Mouse (Mus musculus) urinary bladder, adult 2 months (tissue): ENCODE results near the gene Strada. TPM values are rescaled to one million over a fixed set of nuclear protein-coding genes. Genes with fewer than 3 reads are reported as not detected.

Experiments
- DNase-seq: peaks from one replicate; pipeline ENCODE4 v3.0.0; 2022; ENCODE audit warnings: low spot score
- polyA plus RNA-seq: library from polyadenylated mRNA; depleted of rRNA; stranded (reverse); fragments of >200 nt; gene quantifications from 2 replicates; pipeline ENCODE4 v1.2.3, GENCODE M21; 2012

The Strada gene
- polyA plus RNA-seq, 1 experiment = 29.6 TPM

GRCm38 (mm10) chr11:106187326-106187725 is 14.6 kb downstream of the Strada start:
- no peak for DNase-seq

DNA sequence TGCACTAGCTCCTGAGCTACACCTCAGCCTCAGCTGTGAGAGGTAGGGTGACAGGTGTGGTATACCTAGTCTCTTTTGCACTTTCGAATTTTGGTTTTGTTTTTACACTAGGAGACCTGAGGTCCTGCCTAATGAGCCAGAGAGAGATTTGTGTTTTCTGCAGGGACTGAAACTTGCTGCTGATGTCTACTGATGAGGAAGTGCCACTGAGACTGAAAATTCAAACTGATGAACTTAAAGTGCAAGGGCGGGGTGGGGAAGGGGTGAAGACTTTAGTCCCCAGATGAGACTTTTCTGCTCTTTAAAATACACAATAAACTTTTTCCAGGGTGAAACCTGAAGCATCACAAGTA is 21.5 kb downstream of the Strada start:
- no peak for DNase-seq

DNA sequence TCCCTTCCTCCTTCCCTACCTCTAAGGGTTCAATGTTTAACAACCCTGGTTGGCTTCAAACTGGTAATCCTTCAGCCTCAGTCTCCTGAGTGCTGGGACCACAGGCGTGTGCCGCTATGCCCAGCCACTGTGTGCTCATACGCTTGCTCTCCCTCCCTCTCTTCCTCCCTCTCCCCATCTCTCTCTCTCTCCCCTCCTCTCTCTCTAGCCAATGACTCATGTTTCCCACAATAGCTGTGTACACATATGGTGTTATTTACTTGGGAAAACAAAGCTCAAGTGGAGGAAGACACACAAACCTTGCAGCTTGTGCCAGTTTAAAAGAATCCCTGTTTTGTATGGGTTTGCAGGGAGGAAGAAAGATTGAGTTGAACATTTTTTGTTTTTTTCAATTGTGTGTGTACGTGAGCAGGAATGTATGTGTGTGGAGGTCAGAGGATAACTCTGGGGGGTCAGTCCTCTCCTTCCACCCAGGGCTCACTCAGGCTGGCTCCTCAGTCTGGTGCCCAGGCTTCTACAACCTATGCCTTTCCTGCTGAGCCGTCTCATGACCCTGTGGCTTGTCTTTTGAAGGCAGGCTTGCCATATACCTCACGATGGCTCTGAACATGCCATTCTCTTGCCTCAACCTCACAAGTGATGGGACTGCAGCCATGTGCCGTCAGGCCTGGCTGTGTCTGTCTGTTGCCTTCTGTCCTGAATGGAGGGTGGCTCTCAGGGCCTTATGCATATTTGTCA is 22.1 kb downstream of the Strada start:
- DNase-seq = no peak

DNA sequence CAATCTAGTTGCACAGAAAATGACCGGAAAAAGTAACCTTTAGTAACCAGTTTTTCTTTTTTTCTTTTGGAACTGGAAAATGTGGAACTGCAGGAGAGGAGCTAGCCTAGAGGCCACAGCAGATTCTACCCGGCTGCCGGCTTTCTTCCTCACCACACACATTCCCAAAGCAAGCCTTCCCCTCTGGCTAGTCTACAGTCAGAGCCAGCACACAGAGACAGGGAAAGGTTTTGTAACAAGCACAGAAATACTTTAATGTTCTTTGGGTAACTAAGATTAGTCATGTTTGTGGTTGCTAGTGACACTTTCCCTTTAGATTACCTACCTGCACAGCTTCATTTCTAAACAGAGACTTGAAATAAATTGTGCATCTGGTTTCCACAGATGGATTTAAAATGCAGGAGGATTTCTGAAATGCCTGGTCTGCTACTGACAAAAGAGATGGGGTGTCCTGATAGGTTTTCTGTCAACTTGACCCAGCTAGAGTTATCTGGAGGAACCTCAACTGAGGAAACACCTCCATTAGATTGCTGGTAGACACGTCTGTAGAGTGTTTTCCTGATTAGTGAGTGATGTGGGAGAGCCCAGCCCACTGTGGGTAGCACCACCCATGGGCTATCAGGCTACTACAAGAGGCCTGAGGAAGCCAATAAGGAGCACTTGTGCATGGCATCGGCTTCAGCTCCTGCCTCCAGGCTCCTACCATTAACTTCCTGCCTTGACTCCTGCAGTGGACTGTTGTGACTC is 23.8 kb downstream of the Strada start:
- no peak for DNase-seq

DNA sequence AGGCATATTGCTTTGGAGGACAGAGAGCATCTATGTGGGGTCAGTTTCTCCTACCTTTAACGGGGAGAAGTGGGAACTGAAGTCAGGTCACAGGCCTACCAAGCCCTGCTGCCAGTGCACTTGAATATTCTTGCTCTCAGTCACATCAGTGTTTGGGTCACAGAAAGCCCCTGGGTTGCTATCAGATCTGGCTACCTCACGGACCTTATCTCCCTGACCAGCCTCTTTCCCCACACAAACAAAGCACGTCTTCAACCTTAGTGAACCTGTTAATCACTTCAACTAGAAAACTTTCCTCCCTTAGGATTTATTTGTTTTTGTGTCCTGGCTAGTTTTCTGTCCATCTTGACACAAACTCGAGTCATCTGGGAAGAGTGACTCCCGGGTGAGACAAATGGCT is 25.6 kb downstream of the Strada start:
- DNase-seq = no peak

DNA sequence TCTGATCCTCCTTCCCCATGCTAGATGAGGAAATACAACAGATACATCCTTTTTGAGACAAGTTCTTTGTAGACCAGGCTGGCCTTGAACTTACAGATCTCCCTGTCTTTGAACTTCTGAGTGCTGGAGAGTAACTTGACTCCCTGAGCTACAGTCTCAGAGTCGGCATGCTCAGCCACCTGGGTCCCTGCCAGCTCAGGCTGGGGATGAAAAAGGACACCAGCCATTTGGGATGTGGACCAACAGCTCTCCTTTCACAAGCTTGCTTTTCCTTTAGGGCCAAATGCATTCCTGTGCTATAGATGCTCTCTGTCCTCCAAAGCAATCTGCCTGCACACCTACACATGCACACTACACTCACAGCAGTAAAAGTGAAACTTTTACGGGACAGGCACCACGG is 26.9 kb downstream of the Strada start:
- no peak for DNase-seq

GRCm38 (mm10) chr11:106174372-106174771 is 27.6 kb downstream of the Strada start:
- no peak for DNase-seq

- DNase-seq = no peak
These were observed 28.7 kb downstream of the Strada start for GRCm38 (mm10) chr11:106173228-106173627.

DNA sequence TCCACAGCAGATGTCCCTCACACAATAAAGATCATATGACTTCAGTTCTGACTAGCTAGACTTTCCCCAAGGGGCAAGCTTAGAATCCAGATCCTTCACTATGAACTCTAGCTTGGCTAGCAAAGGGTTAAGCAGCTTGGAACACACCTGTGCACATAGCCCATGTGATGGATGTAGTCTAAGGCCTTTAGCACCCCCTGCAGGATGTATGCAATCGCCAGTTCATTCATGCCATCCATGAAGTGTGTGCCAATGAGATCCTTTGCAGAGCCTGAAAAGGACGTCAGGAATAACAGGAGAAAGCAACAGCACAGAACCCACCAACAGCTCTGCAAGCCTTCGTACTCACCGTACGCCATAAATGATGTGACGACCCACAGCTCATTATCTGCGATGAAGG is 31.2 kb downstream of the Strada start:
- no peak for DNase-seq

DNA sequence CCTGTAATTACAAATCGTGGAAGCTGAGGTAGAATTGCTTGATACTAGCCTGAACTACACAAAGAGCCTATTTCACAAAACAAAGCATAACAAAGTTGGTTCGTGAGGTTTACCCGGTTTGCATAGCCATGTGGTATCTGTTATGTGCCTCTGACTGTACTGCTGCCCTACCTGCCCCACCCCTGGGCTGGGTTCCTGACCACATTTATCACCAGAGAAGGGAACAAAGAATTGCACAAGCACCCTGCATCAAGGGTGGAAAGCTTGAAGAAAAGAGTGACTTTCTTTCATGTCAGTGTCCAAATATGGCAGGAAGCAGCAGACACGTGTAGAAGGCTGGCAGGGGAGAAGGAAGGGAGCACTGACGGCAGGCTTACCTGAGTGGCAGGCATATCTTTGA is 34.5 kb downstream of the Strada start:
- DNase-seq = no peak

GRCm38 (mm10) chr11:106164601-106165180 is 37.3 kb downstream of the Strada start:
- no peak for DNase-seq

DNA sequence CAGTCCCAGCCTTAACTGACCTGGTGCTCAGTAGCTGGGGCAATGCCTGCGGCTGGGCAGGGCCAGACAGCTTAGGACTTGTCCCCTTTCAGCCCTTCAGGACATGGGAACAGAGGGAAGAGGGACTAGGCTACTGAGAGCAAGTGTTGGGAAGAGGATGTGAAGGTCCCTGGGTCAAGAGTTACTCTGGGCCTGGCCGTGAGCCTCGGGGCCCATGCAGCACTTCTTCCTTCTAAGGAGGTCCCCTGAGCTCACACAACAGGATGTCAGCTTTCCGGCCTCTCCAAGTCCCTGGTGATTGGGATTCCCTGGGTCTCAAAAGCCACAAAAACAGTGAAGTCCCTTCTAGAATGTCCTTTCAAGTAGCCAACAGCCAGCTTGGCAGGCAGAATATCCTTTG is 38.4 kb downstream of the Strada start:
- no peak for DNase-seq

DNA sequence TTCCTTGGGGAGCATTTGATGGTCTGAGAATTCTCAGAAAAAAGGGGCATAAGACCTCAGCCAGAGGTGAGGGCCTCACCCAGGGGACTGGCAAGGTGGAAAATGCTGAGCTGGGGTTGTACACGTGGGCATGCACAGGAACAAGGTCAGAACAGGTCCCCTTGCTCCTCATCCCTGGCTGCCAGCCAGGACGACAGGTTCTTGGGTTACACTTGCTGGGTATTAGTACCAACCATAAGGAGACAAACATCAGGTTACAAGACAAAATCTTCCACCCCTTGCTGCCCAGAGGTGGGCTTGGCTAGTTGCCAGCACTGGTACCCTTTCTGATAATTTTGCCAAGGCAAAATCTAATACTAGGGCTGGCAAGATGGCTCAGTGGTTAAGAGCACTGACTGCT is 39.7 kb downstream of the Strada start:
- DNase-seq = no peak

DNA sequence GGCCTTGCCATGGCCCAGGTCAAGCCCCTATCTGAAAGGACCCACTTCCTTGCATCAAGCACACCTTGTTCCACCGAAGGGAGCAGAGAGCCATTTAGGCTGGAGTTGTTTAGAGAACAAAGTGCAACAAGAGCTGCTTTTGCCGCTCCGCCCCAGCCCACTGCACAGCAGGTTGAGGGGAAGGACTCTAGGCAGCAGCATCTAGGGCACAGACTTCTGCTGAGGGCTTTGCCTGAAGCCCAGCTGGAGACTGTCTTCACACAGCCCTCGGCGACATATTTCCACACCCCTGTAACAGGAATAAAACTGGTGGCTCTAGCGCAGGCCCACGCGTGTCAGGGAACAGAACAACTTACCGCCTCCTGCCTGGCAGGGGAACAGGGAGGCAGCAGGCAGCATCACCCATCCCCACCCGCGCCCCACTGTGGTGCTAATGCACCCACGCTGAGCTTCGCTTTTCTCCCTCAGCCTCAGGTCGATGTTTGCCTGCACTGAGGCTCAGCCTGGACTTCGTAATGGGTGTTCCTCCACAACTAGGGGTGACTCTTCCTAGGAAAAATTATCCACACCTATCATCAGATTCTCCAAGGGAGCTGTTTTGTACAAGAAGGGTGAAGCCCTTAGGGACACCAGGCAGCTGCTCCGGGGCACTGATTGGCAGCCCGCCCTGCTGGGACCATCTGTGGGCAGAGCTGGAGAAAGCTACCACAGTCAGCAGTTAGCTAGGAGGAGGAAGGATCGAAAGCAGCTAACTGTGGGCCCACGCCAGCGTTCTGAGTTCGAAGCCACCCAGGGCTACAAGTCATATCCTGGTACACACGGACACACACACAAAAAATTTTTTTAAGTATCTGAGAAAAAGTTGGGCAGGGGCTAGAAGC is 40.9 kb downstream of the Strada start, which contains the start of the genes Gm10840 and Limd2:
TSS of gene Gm10840 (plus strand) at position 10 of the 881 bp plus-strand sequence.
TSS of gene Limd2 (minus strand) at position 20 of the 881 bp plus-strand sequence.
- peak; percentile 31 for DNase-seq

GRCm38 (mm10) chr11:106159921-106160840 is 41.8 kb downstream of the Strada start:
- peak; percentile 60 for DNase-seq

DNA sequence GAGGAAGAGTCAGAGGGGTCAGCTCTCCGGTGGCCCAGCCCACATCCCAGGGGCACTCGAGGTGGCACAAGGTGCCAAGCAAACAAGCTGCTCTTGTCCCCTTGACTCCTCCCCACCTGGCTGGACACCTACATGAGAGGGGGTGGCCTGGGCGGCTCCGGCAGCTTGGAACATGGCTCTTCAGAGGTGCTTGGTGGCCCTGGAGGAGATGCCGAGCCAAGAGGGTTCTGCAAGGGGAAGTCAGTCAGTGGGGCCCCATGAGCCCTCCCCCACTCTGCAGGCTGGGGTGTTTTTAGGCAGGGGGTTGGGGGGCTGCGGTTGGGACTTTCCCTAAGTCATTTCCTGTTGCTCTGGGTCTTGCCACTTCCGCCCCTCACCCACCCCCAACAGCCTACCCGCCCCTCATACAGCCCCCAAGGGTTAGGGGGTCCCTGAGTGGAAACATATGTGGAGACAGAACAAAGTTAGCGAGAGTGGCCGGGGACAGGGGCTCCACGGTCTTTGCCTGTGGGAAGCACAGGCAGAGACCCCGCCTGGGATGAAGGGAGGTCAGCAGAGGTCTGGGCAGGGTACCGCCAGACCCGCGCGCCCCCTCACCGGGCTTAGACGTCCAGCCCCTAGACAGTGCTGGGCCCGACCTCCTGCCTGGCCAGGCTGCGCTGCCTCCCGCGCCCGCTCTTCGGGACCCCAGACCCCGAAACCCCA is 42.6 kb downstream of the Strada start:
- DNase-seq = no peak

- DNase-seq = no peak
These were observed 43.1 kb downstream of the Strada start for GRCm38 (mm10) chr11:106158930-106159215.

DNA sequence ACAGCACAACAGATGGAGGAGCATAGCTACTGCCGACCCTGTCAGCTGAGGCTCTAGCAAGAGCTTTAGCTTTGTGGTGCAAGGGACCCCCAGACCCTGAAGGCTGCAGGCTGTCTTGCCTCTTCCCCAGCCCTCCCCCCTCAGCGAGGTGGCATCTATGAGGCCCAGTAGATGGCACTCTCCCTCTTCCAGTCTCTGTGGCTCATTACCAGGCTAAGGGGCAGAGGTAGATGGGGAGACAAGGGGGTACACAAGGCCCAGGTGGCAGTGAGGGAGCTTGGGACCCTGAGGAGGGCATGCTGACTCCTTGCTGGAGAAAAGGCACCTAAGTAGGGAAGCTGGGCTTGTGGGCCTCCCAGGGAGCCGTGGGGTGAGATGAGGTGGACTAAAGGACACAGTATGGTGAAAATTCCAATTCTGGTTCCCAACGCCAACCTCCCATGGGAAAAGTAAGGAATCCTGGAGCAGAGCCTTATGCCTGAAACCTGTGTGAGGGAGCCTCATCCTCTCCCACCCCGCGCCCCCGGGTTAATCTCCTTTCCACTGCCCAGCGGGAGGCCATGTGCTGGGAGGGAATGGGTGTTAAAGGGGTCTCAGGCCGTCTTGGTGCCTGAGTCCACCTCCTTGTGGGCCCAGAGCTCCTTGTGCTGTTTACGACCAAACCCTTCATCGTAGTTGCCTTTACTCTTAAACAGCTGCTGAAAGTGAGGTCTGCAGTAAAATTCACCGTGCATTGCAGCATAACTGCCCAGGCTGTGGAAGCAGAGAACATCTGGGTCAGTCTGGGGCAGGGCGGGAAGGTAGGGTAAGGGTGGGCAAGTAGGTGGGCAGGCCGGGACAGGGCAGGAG is 43.7 kb downstream of the Strada start:
- DNase-seq = no peak

DNA sequence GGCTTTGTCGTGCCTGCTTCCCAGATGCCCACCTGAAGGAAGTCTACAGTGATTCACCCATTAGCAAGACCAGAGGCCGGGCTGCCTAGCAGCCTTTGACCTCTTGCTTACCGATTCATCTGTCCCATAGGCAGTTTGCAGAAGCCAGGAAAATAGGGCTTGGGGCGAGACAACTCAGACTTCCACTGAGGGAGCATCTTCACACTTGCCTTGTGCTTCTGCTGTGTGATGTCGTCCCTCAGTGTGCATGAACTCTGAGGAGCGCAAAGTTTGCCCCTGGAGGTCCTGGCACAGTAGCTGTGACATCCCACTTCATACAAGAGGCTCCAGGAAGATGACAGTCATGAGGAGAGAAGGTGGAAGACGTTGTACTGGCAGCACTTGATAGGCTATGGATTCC is 44.8 kb downstream of the Strada start:
- no peak for DNase-seq
